Mouse (Mus musculus) embryonic fibroblast, embryonic 13.5 days (primary cell): ENCODE data around the gene Gm49368. TPM values are rescaled to one million over a fixed set of nuclear protein-coding genes. Genes with fewer than 3 reads are reported as not detected.
"Not testable (repeated sequence)": the region's sequence is repeated elsewhere in the genome, so short reads cannot be mapped to it uniquely, and the experiment has no call there.

Source experiments
- H3K27ac ChIP-seq: 2 replicates; pipeline ENCODE4 v1.5.1; 2012; ENCODE audit warnings: low read length, control low read depth, inconsistent platforms; ENCODE audit not compliant: insufficient read depth
- H3K4me1 ChIP-seq: 2 replicates; pipeline ENCODE4 v1.6.1; 2011; ENCODE audit warnings: low read length; ENCODE audit not compliant: control insufficient read depth, insufficient read depth
- H3K4me3 ChIP-seq: 2 replicates; pipeline ENCODE4 v1.5.1; 2011; ENCODE audit warnings: mild to moderate bottlenecking, control low read depth, low read length; ENCODE audit not compliant: insufficient read depth
- CTCF ChIP-seq: IDR thresholded peaks from 2 replicates; pipeline ENCODE4 v1.5.1; 2011; ENCODE audit warnings: mild to moderate bottlenecking, control low read depth, low read length, moderate library complexity, borderline replicate concordance; ENCODE audit not compliant: insufficient read depth
- POLR2A ChIP-seq: IDR thresholded peaks from 2 replicates; pipeline ENCODE4 v1.6.1; 2011; ENCODE audit warnings: low read depth, mild to moderate bottlenecking, control low read depth, low read length, moderate library complexity
- polyA plus RNA-seq: library from polyadenylated mRNA; stranded (reverse); fragments of >200 nt; gene quantifications from 2 replicates; pipeline ENCODE4 v1.2.4, GENCODE M21; 2011; ENCODE audit warnings: low read depth; ENCODE audit not compliant: missing spikeins, insufficient read length

Gm49368 gene
- polyA plus RNA-seq, 1 experiment, result 0.11 TPM

DNA sequence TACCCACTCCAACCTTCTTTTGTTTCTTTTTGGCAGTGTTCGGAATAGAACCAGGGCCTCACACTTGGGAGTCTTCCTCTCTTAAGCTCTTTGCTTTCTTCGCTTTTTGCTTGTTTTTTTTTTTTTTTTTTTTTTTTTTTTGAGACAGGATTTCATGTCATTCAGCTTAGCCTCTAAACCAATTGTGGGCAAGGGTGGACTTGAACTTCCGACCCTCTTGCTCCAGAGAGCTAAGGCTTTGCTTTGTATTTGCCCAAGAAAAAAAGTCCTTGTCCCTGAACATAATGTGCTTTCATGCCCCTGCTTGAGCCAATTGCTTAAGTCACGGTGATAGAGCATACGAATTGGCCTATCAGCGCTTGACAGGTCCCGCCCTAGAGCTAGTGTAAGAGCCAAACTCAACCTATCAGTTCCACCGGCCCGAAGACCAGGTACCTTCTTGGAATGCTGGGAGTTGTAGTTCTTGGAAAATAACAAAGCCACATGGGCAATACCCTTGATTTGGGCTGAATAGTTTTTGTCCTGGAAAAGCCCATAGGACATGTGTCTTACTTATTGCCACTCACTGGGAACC lies 31.0 kb upstream of the Gm49368 start:
- Histone ChIP-seq H3K4me1 (no peaks in the 10 kb centered on the region), H3K4me3 (no peak overlapping the region), H3K27ac (no peak overlapping the region)
- TF ChIP-seq CTCF, result no peak
- no peak for TF ChIP-seq POLR2A

DNA sequence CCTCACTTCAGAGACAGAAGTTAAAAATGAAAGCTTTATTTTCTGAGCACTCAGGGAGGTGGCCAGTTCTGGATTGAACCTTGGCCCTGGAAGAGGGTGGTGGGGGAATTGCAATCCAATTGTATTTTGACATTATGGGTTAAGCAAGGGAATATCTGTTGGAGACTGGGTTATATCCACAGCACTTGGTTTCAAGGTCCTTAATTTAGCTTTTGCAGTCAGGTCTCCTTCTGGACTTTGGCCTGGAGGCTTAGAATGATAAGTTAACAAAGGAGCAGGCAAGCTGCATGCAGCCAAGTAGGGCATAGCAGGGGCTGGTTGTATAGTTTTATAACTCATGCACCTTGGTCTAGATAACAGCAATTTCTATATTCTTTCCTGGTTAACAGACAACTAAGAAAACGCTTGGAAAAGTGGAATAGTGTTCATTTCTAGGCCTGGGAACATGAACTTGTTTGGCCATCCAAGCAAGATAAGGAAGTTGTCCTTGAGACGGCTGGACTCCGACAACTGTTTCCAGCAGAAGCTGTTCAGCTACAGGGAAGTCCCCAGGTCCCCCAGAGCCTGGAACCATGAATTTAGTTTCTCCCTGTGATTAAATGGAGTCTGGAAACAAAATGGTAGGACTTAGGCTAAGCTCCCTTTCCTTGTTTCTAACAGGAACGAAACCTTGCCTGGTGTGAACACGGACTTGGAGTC lies 30.0 kb upstream of the Gm49368 start:
- no peak overlapping the region for H3K4me3 ChIP-seq
- H3K4me1 ChIP-seq, result no peaks in the 10 kb centered on the region
- no peak overlapping the region for H3K27ac ChIP-seq
- no peak for TF ChIP-seq CTCF
- TF ChIP-seq POLR2A, result no peak

DNA sequence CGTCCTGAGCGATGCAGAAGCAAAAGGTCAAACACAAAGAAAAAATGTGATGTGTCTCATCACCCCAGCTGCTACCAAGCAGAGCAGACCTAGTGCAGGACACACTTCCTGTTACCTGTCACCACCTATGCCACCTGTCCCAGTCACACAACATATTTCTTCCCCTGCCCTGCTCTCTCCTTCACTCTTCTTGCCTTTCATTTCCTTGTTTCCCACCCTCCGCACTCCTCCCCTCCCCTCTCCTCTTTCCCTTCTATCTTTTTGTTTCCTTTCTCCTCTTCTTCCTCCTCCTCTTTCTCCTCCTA lies 29.5 kb upstream of the Gm49368 start:
- Histone ChIP-seq H3K4me1 (no peaks in the 10 kb centered on the region), H3K27ac (no peak overlapping the region), H3K4me3 (no peak overlapping the region)
- TF ChIP-seq CTCF, result no peak
- no peak for TF ChIP-seq POLR2A

DNA sequence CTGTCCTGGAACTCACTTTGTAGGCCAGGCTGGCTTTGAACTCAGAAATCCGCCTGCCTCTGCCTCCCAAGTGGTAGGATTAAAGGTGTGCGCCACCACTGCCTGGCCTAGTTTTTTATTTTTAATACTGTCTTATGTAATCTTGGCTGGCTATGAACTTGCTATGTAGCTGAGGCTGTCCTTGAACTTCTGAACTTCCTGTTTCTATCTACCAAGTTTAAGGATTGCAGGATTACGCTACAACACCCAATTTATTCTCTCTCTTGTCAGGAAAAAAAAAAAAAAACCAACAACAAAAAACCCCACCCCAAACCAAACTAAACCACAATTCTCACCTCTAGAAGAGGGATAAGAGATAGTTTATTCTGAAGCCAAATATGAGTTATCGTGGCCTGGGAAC lies 28.9 kb upstream of the Gm49368 start:
- Histone ChIP-seq H3K27ac (no peak overlapping the region), H3K4me3 (no peak overlapping the region)

DNA sequence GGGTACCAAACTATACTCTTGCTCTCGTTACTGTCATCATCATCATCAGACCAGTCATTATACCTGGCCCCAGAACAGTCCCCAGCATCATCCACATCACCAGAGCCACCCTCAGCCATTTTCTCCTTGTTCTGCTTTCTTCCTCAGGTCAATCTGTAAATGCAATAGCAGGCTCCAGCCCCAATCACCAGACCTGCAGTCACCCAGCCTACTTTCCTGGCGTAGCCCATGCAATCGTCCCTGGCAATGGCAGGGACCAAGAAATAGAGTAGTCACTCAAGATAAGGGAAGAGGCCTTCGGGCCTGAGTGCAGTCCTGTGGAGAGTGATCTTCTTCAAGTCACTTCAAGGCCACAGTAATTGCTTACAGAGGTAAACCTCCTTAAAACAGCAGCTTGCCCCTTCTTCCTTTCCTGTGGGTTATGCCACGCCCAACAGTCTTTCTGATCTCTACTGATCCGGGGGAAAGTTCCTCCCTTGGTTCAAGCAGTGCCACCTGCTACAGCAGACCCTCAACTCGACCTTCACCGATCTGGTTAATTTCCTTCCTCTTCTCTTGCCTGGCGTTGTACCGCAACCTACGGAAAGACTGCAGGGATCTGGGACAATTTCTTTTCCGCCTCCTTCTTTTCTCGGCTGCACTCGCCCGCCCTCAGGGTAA lies 20.2 kb upstream of the Gm49368 start:
- H3K4me3 ChIP-seq, H3K4me1 ChIP-seq, H3K27ac ChIP-seq: not testable (repeated sequence)

More for the DNA sequence above, 28.9 kb upstream of the Gm49368 start:
- TF ChIP-seq CTCF (no peak), POLR2A (no peak)
- no peaks in the 10 kb centered on the region for H3K4me1 ChIP-seq

DNA sequence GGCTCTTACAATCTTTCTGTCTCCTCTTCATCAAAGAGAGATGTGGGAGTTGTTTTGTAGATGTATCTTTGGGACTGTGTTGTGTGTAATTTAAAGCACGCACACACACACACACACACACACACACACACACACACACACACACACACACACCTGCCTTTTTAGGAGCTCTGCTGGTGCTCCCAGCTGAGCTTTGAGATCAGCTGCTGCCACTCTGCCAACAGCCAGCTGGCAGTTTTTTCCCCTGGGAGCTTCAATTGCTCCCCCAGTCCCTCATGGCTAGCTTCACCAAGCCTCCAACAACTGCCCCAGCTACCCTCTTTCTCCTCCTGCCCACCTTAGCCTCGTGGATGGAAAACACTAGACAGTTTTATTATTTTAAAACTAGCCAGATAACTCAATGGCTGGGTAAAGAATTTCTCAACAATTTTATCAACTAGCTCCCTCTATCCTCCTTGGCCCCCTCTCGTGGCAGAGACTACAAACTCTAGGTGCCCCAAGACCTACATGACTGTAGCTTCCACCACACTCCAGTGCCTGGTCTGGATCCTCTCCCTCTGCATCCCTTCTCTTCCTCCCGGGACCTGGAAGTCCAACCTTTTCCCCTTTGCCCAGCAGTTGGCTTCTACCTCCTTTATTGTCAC lies 18.2 kb upstream of the Gm49368 start:
- TF ChIP-seq CTCF, result no peak
- no peak for TF ChIP-seq POLR2A
- Histone ChIP-seq H3K4me1 (no peaks in the 10 kb centered on the region), H3K4me3 (no peak overlapping the region), H3K27ac (no peak overlapping the region)

DNA sequence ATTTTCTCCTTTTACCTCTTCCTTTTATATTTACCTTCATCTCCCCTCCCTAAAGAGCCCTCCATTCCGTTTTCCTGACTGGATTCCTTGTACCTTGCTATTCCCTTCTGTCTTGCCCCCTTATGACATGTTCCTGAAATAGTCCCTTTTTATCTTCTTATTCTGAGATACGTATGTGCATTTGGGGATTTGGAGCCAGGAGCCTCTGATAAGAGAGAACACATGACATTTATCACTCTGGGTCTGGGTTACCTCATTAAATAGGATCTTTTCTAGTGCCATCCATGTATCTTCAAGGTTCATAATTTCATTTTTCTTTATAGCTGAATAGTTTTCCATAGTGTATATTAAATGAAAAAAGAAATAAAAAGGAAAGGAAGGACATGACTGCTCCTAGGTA lies 16.8 kb upstream of the Gm49368 start:
- H3K4me1 ChIP-seq, result no peaks in the 10 kb centered on the region
- no peak overlapping the region for H3K27ac ChIP-seq
- TF ChIP-seq POLR2A, result no peak
- TF ChIP-seq CTCF, result no peak
- no peak overlapping the region for H3K4me3 ChIP-seq

DNA sequence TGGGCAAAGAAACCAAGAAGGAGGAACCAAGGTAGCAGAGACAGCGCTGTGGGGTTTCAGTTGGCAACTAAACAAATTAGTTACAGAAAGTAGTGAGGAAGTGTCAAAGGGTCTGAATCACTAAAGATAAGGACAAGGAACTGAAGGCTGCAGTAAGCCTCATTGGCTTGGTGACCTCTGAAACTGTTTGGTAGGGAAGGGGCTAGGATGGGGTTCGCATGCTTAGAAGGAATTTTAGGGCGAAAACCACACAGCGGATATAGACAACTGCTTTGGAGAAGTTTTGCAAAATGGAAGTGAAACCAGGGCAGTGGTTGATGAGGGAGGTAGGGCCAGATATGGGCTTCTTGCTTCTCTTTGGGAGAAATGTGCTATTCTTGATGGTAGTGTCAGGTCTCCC lies 13.7 kb upstream of the Gm49368 start:
- Histone ChIP-seq H3K4me3 (no peak overlapping the region), H3K4me1 (no peaks in the 10 kb centered on the region), H3K27ac (no peak overlapping the region)
- no peak for TF ChIP-seq CTCF
- TF ChIP-seq POLR2A, result no peak

DNA sequence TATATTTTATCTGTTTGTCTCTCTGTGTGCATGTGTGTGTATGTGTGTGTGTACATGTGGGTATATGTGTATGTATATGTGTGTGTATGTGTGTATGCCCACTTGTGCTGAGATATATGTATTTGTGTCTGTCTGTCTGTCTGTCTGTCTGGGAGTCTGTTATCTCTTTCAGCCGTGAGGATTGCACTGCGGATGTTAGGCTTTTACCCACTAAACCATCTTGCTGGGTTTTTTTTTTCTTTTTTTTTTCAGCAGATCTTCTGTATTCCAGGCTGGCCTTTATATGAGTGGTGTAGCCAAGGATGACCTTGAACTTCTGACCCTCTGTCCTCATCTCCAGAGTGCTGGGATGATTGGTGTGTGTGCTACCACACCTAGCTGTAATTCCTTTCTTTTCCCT lies 13.2 kb upstream of the Gm49368 start:
- H3K27ac ChIP-seq, result no peak overlapping the region
- TF ChIP-seq CTCF (no peak), POLR2A (no peak)
- no peak overlapping the region for H3K4me3 ChIP-seq
- no peaks in the 10 kb centered on the region for H3K4me1 ChIP-seq

DNA sequence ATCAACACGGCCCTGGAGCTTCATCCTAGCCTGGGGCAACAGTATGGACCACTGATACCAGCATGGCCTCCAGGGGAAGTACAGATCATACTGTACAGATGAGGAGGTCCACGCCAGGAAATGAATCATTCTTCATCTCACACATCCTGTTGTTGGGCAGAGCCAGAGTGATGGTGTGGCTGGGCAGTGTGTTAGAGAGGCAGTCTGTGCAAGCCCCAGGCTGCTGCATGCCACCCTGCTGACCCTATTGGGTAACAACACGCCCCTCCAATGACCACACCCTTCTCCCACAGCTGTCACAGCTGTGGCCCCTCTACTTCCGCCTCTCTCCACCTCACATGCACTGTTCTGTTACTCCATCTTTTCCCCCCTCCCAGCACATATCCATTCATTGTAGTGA lies 11.7 kb upstream of the Gm49368 start:
- TF ChIP-seq POLR2A (no peak), CTCF (no peak)
- Histone ChIP-seq H3K4me1 (no peaks in the 10 kb centered on the region), H3K27ac (no peak overlapping the region), H3K4me3 (no peak overlapping the region)
